Mouse (Mus musculus) adrenal gland (tissue): ENCODE results near the gene Ralgps1.

Experiments used
- intact Hi-C: fragments of 180-260 bp; cut with DNase I; formaldehyde crosslinking; loops from one replicate; pipeline ENCODE4 v1.15.1; 2025
- long read RNA-seq, 2 experiments: library from polyadenylated mRNA; unstranded; transcript quantifications; one replicate each; pipeline ENCODE4 v2.0.0; 2020; ENCODE audit warnings: borderline replicate concordance in 1 of 2; ENCODE audit not compliant: insufficient replicate concordance in 1 of 2

Gene Ralgps1
- long read RNA-seq, experiment 1, partial matches to known transcripts = 0 of 1 reads
- long read RNA-seq, experiment 1, other reads (novel, unspliced or antisense) = 1 of 1 reads
- long read RNA-seq, experiment 2 = 0 reads

DNA sequence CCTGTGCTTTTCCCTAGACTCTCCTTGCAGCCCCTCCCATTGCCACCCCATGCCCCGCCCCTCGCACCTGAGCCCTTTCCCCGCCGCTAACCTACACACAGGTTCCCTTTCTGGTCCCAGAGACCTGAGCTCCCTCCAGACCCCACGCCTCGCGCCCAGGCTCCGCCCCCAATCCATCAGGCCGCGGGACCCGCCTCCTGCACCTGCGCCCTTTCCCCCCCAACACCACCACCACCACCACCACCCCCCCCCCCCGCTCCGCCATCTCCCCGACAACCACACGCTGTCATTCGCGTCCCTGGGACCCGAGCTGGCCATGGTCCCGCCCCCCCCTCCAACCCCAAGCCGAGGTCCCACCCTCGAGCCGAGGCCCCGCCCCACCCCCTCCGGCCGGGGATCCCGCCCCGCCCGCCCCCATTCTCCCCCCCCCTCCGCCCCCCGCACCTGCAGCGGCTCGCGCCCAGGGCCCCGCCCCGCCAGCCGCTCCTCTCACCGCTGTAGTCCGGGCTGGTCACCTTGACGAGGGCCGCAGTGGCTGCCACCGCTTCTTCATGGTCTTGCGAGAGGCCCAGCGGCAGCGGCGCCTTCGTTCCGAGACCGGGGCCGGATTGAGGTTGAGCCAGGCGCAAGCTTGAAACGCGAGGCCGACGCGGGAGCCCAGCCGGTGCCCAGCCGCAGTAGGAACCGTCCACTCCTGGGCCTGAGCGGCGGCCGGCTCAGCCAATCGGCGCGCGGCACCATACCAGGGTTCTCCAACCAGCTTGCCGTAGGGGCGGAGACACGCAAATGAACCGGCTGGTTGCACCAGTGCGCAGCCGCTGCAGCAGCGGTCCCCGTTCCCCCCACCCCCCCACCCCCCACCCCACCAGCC is at the start of gene Ralgps1:
Ralgps1 (minus strand) TSS at position 710 of the 871 bp plus-strand sequence.
- intact Hi-C loops = no loop called here

- intact Hi-C loops = no loop called here
Measured at GRCm38 (mm10) chr2:33417454-33417853, 46.2 kb upstream of the Ralgps1 start.

DNA sequence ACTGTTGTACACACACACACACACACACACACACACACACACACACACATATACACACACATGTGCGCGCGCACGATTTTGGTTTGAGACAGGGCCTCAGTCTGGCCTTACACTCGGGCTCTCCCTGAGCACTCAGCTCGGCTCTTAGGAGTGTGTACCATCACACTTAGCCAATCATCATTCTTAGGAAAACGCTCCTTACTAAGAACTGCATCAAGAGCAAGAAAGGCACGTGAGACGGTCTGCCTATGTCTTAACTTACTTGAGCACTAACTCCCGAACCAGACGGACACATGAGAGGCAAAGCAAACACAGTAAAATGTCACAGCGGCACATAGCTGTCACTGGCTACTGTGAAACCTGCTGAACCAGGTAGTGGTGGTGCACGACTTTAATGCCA is 42.7 kb upstream of the Ralgps1 start:
- intact Hi-C loops = no loop called here

DNA sequence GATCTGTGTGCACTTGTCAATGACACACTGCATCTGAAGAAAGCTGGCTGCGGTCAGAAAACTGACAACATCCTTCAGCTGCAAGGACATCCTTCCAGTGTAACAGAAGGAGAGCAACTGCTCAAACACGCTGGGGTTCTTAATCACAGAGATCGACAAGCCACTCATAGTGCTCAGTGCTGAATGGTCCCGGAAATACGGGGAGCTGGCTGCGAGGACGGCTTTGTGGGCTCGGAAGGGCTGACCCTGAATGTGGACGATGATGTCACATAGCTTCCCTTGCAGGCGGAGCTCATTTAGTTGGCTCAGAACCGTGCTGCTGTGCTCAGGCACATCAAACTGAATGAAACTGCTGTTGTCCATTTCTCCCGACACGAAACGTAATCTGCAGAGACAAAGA is 40.8 kb upstream of the Ralgps1 start:
- intact Hi-C loops = no loop called here

DNA sequence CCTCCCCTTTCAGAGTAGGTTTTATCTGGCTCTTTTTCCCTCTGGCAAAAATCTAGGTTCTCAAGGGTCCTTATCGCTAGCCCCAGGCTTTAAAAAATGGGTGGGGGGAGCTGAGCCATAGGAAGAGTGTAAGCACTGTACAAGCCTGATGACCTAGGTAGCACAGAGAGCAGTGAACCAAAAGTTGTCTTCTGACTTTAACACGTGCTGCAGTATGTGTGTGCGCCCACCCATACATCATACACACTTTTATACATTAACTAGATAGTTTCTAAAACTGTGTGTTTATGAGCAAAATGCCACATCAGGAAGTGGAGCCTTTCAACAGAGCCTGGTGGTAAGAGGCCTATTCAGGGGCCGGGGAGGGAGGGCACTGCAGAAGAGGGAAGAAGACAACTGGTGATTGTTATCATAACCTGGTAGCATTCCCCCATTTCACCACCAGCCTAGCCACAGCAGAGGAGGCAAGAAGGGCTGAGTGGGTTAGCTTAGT is 32.3 kb upstream of the Ralgps1 start:
- intact Hi-C loops = loop anchor here (5.0 kb wide), 1 partner anchor 251 kb away; no protein-coding TSS in a partner anchor

DNA sequence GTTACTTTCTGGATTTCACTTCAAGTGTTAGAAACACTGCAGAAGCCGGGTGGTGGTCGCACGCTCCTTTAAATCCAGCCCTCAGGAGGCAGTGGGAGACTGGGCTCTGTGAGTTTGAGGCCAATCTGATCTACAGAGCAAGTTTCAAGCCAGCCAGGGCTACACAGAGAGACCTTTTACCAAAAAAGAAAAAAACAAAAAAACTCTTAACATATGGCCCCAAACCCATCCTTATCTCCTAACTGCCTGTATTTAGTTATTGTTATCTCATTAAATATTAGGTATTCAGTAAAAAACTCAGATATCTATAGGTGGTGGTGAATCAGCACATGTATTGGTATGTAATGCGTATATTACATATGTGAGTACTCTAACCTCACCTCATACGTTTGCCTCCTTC is 31.4 kb upstream of the Ralgps1 start:
- intact Hi-C loops = loop anchor here (5.0 kb wide), 1 partner anchor 250 kb away; no protein-coding TSS in a partner anchor

DNA sequence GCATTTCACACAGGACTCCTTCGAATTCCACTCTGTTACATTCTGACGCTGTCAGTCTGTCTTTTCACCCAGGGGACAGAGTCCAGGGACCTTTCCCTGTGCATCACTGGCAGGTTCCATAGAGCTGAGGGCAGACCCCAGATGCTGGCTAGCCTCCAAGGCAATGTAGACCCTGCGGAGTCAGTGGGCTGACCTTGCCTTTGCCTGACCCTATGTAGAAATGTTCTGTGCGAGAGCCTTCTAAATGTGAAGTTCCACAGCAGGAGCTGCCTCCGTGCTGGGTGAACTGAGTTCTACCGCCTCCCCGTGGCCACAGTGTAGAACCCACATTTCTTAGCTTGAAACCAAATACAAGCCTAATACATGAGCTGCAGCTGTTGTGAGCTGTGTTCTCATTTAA is 30.9 kb upstream of the Ralgps1 start:
- intact Hi-C loops = loop anchor here (5.0 kb wide), 1 partner anchor 250 kb away; no protein-coding TSS in a partner anchor

DNA sequence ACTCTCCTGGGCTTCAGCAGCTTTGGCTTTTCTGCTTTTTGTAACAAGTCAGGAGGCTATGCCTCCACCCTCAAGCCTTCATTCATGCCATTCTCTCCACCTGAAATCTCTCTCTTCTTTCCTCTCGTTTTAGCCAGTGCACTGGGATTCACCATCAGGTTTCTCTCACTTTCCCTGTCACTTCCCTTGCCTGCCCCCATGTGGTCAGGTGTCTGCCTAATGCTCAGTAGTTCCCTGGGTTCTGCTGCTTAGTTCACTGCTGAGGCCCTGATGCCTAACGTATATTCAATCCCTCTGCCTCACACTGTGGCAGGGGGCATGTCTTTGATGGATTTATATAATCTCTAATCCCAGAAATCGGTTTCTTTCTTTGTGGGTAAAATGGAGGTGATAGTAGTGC is 29.9 kb upstream of the Ralgps1 start:
- intact Hi-C loops = loop anchor here (5.0 kb wide), 1 partner anchor 249 kb away; no protein-coding TSS in a partner anchor

DNA sequence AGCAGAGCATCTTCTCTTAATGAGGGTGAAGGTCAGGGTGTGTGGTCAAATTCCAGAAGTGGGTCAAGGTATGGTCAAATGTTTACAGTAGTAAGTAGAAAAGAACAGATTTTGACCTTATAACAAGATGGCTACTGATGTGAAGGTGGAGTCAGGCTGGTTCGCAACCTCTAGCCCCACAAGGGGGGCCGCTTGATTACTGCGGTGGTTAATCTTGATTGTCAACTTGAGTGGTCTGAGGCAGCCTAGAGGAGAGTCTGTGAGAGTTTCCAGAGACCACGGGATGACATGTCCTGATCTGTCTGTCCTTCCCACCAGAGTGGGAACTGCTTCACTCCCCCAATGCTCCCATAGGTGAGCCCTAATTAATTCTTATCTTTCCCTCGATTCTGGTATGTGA is 29.3 kb upstream of the Ralgps1 start:
- intact Hi-C loops = loop anchor here (5.0 kb wide), 1 partner anchor 248 kb away; no protein-coding TSS in a partner anchor

GRCm38 (mm10) chr2:33399091-33399490 is 27.8 kb upstream of the Ralgps1 start:
- intact Hi-C loops = no loop called here

- intact Hi-C loops = no loop called here
Measured at GRCm38 (mm10) chr2:33397036-33397435, 25.8 kb upstream of the Ralgps1 start.

- intact Hi-C loops = no loop called here
Measured at GRCm38 (mm10) chr2:33395053-33395452, 23.8 kb upstream of the Ralgps1 start.

- intact Hi-C loops = no loop called here
Measured at GRCm38 (mm10) chr2:33393951-33394635, 22.8 kb upstream of the Ralgps1 start.

DNA sequence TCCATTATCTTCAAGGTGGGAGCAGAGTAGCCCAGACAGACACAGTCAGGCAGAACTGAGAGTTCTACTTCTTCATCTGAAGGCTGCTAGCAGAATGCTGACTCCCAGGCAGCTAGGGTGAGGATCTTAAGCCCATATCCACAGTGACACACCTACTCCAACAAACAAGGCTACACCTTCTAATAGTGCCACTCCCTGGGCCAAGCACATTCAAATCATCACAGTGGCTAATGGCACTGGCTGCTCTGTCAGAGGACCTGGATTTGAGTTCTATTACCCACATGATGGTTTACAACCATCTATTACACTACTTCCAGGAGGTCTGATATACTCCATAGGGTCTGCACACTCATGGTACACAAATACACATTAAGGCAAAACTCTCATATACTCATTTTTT is 21.7 kb upstream of the Ralgps1 start:
- intact Hi-C loops = no loop called here

- intact Hi-C loops = no loop called here
Measured at GRCm38 (mm10) chr2:33371648-33372408, 542 bp upstream of the Ralgps1 start.

DNA sequence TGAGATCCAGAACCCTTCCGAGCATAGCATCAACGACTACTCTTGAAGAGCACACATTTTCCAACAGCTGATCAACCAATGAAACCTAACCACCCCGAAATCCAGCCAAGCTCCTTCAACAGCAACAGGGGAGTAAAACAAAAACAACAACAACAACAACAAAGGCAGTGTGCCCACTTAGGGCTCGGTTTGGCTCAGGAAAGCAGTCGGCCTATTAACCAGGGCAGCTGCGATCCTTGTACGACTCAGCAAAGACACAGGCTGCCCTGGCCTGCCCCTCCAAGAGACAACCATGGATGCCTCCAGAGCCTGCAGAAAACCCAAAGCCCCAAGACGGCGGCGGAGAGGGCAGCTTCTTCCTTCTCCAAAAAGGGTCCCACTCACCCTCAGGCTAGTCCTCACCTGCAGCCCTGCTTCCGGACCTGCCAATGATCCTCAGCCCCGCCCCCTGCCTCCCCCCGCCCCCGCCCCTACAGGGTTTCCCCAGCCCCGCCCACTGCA is 960 bp downstream of the Ralgps1 start:
- intact Hi-C loops = no loop called here

DNA sequence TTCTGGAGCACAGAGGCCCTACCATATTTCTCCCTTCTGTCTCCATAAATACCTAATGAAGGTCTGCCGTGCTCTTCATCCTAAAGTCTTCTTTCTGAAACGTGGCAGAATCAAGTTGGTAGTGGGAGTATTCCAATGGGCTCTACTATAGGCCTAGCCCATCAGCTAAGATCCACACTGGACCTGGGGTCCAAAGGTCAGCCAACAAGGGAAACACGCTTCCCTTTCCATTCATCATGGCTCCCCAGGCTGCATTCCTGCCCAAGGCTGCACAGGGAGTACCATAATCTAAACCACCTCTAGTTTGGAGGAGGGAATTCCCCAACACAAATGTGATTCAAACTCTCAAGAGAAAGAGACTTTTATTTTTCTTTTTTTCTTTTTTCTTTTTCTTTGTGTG is 1.8 kb downstream of the Ralgps1 start:
- intact Hi-C loops = no loop called here

- intact Hi-C loops = no loop called here
Measured at GRCm38 (mm10) chr2:33368486-33368885, 2.8 kb downstream of the Ralgps1 start.

DNA sequence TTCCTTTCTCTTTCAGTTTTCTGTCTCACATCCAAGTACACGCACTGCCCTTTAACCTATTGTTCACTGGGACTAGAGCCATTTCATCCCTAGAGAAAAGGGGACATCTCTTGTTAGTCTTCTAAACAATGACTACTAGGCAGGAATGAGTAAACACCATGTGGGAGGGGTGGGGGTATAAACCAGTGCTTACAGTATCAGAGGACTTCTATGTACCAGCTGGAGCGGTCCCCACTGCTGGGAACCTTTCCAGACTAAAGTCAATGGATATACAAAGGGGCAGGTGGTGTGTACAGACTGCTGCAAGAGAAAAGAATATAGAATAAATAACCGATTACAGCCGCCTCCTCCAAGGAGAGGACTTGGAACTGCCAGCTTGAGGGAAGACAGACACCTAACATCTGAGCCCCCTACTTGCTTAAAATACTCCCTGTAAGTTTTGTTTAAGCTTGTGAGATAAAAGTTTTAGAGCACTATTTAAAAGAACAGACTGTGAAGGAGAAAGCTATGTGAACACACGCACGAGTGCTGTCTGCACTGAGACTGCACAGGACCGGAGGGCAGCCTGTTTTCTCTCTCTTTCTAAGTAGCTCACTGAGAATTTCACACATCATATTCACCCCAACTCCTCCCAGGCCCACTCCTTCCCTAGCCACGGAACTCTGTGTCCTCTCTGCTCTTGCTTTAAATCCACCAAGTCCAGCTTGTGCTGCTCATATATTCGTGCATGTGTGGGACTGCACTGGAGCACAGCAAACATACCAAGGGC is 5.4 kb downstream of the Ralgps1 start:
- intact Hi-C loops = no loop called here

DNA sequence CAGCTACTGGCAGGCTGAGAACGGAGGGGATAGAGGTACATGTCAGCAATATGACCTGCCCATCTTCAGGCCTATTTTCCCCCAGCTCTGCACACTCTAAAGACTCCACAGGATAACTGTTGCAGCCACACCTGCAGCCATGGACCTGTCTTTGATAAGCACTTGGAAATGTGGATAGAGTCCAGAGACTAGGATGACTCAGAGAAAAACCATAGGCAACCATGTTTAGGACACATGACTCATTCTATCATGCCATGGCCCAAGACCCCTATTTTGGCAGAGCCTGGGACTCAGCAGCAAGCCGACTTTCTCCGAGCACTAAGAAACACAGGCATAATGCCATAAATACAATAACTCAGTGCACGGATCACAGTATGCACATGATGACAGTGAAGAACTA is 6.6 kb downstream of the Ralgps1 start:
- intact Hi-C loops = no loop called here
